Mouse (Mus musculus): ENCODE results near the gene BC016579.
A peak's percentile ranks its signal among the peaks of the same experiment; 100 is the strongest.

BC016579 gene

DNA sequence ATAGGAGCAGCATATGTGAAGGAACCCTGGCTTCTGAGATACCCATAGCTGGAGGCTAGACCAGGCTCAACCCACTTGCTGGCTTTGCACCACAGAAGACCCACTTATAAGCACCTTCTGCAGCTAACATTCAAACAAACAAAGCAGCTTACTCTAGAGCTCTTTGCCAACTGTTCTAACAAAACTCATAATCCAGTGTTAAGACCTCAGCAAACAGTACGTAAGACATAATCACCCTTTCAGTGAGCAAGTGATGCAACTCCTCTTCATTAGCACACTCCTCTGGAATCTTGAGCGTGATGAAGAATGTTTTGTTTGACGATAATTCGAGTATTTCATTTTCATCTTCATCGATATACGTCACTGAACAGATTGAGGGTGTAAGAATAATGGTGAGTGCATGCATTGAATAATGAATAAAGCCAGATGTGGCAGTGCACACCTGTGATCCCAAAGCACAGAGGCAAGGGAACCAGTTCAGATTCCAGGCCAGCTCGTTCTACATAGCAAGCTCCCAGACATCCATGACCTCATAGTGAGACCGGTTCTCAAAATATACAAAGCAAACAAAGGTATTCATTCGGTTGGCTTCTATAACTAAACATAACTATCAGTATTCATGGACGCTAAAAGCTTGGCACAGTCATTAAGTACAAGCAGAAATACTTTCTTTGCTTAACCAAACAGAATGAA, 13.7 kb downstream of the BC016579 start:
- no peak for DNase-seq

GRCm38 (mm10) chr16:45635826-45636225, 18.0 kb downstream of the BC016579 start:
- no peak for DNase-seq

GRCm38 (mm10) chr16:45632420-45632819, 21.4 kb downstream of the BC016579 start:
- no peak for DNase-seq

- peak; percentile 77 for DNase-seq
These were observed 23.4 kb downstream of the BC016579 start for GRCm38 (mm10) chr16:45630347-45630960.

- no peak for DNase-seq
These were observed 24.3 kb downstream of the BC016579 start for GRCm38 (mm10) chr16:45629497-45630105.

DNA sequence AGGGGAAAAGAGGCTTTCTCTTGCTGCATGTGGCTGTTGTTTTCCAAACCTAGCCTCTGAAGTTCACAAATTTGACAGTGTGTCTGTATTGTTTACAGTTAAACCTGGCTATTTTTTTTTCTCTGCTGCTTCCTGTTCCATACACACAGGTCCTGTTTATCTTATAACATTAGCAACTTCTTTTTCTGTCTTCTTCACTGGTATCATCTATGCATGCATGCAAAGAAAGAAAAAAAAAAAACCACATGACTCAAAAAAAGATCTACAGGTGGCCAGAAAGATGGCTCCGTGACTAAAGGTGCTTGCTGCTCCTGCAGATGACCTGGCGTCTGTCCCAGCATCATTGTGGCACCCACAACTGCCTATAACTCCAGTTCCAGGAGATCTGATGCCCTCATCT, 28.5 kb downstream of the BC016579 start:
- no peak for DNase-seq

DNA sequence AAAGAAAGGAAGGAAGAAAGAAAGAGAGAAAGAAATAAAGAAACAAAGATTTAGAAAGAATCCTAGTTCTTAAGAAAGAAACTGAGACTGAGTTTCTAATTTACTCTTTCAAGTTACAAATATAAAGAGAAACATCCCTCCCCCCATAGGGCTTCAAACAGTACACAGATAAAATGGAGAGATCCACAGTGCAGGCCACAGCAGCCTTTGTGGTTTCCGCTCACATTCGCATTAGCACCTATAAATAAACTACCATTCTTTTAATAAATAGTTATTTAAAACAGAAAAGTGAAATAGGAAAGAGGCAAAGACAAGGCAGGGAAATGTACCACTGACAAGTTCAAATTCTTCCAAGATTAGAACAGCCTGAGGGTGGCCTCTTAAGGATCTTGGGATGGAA, 29.1 kb downstream of the BC016579 start:
- no peak for DNase-seq

GRCm38 (mm10) chr16:45623230-45623629, 30.6 kb downstream of the BC016579 start:
- no peak for DNase-seq

- no peak for DNase-seq
These were observed 34.0 kb downstream of the BC016579 start for GRCm38 (mm10) chr16:45619751-45620375.

GRCm38 (mm10) chr16:45615944-45616343, 37.9 kb downstream of the BC016579 start:
- no peak for DNase-seq

- DNase-seq: no peak
These were observed 40.6 kb downstream of the BC016579 start for GRCm38 (mm10) chr16:45613247-45613646.

GRCm38 (mm10) chr16:45610267-45610666, 43.6 kb downstream of the BC016579 start, which contains the start of gene Gcsam:
TSS of gene Gcsam (plus strand) at chr16:45610380.
- no peak for DNase-seq

DNA sequence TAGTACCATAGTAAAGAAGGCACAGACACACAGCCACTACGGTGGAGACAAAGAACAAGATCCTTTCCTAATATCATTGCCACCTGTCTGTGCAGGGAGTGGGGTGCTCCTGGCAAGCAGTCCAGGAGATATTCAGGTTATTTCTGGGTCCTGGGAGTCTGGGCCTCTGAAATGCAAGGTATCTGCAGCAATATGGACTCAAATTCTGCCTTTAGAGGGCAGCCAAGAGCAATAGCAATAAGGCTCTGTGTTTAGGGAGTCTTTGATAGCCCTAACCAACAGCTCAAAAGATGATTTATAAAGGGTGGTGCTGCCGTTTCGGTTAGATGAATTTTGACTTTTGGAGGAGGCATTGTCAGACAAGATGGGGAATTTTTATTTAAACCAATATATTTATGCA, 44.6 kb downstream of the BC016579 start:
- DNase-seq: peak; percentile 57

DNA sequence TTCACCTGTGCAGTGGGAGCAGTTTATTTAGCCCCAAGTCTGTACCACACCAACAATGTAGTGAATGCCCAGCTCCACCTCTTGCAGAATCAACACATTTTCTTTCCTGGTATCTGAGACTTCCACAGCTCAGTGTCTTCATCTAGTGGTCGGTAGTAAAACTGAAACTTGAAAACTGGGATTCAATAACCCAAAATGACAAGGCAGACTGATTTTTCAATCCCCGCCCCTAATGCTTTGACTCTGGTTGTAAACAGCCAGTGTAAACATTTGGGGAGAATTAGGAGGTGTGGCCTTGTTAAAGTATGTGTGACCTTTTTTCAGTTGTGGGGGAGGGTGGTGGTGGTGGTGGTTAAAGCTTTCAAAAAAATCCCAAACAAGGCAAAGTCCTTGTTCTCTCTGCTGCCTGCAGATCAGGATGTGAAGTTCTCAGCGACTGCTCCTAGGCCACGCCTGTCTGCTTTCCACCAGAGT, 45.4 kb downstream of the BC016579 start:
- peak; percentile 17 for DNase-seq

DNA sequence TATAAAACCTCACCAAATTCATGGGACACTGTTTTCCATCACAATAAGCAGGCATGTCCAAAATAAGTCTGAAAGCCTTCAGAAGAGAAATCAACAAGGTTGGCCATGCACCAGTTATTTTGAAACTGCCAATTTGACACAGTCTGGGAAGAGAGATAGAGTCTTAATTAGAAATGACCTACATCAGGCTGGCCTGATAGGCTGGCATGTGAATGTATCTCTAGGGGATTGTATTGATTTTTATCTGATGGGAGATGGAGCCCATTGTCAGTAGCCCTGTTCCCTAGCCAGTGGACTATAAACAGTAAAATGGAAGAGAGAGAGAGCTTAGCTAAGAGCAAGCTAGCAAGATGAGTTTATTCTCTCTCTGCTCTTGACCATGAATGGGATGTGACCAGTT, 58.4 kb downstream of the BC016579 start:
- no peak for DNase-seq

GRCm38 (mm10) chr16:45593656-45594055, 60.2 kb downstream of the BC016579 start:
- DNase-seq: no peak

GRCm38 (mm10) chr16:45582512-45582911, 71.4 kb downstream of the BC016579 start:
- peak; percentile 15 for DNase-seq

DNA sequence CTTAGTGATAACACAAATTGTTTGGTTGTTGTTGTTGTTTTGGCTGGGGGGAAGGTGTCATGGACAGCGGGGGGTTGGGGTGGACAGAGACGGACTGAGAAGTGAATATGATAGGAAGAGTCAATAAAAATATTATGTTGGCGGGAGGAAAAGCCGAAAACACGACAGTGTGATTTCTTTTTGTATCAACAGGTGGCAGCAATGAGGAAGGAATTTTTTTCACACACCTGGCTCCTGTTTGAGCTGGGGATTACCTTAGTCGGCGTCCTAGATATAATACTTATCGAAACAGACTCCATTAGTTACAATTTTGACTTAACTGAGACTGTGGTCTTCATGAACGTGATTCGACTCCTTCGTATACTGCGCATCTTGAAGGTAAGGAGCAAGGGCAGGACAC, 74.0 kb downstream of the BC016579 start:
- no peak for DNase-seq

All from lung, postnatal 14 days (tissue).